Mouse (Mus musculus): ENCODE data around the gene Cnksr1. TPM values are rescaled to one million over a fixed set of nuclear protein-coding genes. Genes with fewer than 3 reads are reported as not detected.

Gene Cnksr1
- polyA plus RNA-seq, 1 experiment from 2014 or later, result not detected

GRCm38 (mm10) chr4:134234876-134235275, 3.3 kb downstream of the Cnksr1 start:
- H3K36me3 ChIP-seq (replicated peaks), result no peaks in the 10 kb centered on the region
- no peak overlapping the region for H3K9ac ChIP-seq
- peaks cover 16% of the 10 kb centered on the region for H3K27me3 ChIP-seq (replicated peaks)
- WGBS, result 85% methylated on average over 5 of the region's 5 CpGs
- no peak overlapping the region for H3K4me3 ChIP-seq
- no peak overlapping the region for H3K27ac ChIP-seq
- no peaks in the 10 kb centered on the region for H3K9me3 ChIP-seq
- H3K4me2 ChIP-seq, result no peak overlapping the region
- no peak for ATAC-seq (replicated peaks)
- peaks cover 10% of the 10 kb centered on the region for H3K4me1 ChIP-seq

- H3K27ac ChIP-seq, result no peak overlapping the region
- H3K36me3 ChIP-seq (replicated peaks), result no peaks in the 10 kb centered on the region
- H3K9ac ChIP-seq, result no peak overlapping the region
- no peaks in the 10 kb centered on the region for H3K4me1 ChIP-seq
- H3K4me2 ChIP-seq, result no peak overlapping the region
- ATAC-seq (replicated peaks), result no peak
- WGBS, result 39% methylated on average over 8 of the region's 8 CpGs
- H3K9me3 ChIP-seq, result no peaks in the 10 kb centered on the region
- no peaks in the 10 kb centered on the region for H3K27me3 ChIP-seq (replicated peaks)
- no peak overlapping the region for H3K4me3 ChIP-seq
Observed at GRCm38 (mm10) chr4:134230431-134230830, 7.8 kb downstream of the Cnksr1 start.

- H3K27me3 ChIP-seq (replicated peaks), result no peaks in the 10 kb centered on the region
- no peak within 1 kb of the TSS for H3K4me3 ChIP-seq
- 70% methylated on average over 8 of the region's 8 CpGs for WGBS
- H3K36me3 ChIP-seq (replicated peaks), result no peaks in the 10 kb centered on the region
- no peaks in the 10 kb centered on the region for H3K9me3 ChIP-seq
- no peak within 1 kb of the TSS for H3K9ac ChIP-seq
- ATAC-seq (replicated peaks), result no peak
- no peak within 1 kb of the TSS for H3K27ac ChIP-seq
- no peaks in the 10 kb centered on the region for H3K4me1 ChIP-seq
- H3K4me2 ChIP-seq, result no peak within 1 kb of the TSS
Observed at GRCm38 (mm10) chr4:134227194-134227593, 11.0 kb downstream of the Cnksr1 start, which contains the start of gene Catsper4. Gene Catsper4 (minus strand): TSS chr4:134227383.

GRCm38 (mm10) chr4:134222793-134223600, 15.2 kb downstream of the Cnksr1 start:
- Histone ChIP-seq H3K27ac (no peak overlapping the region), H3K9me3 (no peaks in the 10 kb centered on the region), H3K4me2 (no peak overlapping the region), H3K9ac (no peak overlapping the region), H3K4me3 (no peak overlapping the region), H3K27me3 (replicated peaks) (no peaks in the 10 kb centered on the region), H3K4me1 (no peaks in the 10 kb centered on the region), H3K36me3 (replicated peaks) (no peaks in the 10 kb centered on the region)
- no peak for ATAC-seq (replicated peaks)
- 68% methylated on average over 11 of the region's 11 CpGs for WGBS

GRCm38 (mm10) chr4:134206488-134207053, 31.6 kb downstream of the Cnksr1 start:
- Histone ChIP-seq H3K4me3 (no peak overlapping the region), H3K36me3 (replicated peaks) (no peaks in the 10 kb centered on the region), H3K27me3 (replicated peaks) (no peaks in the 10 kb centered on the region), H3K4me1 (no peaks in the 10 kb centered on the region), H3K4me2 (no peak overlapping the region), H3K9me3 (no peaks in the 10 kb centered on the region), H3K9ac (no peak overlapping the region), H3K27ac (no peak overlapping the region)
- no peak for ATAC-seq (replicated peaks)
- WGBS, result 70% methylated on average over 6 of the region's 6 CpGs

GRCm38 (mm10) chr4:134203340-134203896, 34.8 kb downstream of the Cnksr1 start:
- Histone ChIP-seq H3K4me2 (no peak overlapping the region), H3K36me3 (replicated peaks) (no peaks in the 10 kb centered on the region), H3K27me3 (replicated peaks) (no peaks in the 10 kb centered on the region), H3K27ac (no peak overlapping the region), H3K4me1 (no peaks in the 10 kb centered on the region), H3K9me3 (no peaks in the 10 kb centered on the region), H3K4me3 (no peak overlapping the region), H3K9ac (no peak overlapping the region)
- 91% methylated on average over 17 of the region's 17 CpGs for WGBS
- ATAC-seq (replicated peaks), result no peak

GRCm38 (mm10) chr4:134202904-134203303, 35.3 kb downstream of the Cnksr1 start, which contains the start of gene Gm7534:
Gene Gm7534 (minus strand): TSS chr4:134203004.
- H3K4me2 ChIP-seq, result no peak within 1 kb of the TSS
- no peak within 1 kb of the TSS for H3K27ac ChIP-seq
- H3K9ac ChIP-seq, result no peak within 1 kb of the TSS
- no peaks in the 10 kb centered on the region for H3K27me3 ChIP-seq (replicated peaks)
- H3K36me3 ChIP-seq (replicated peaks), result no peaks in the 10 kb centered on the region
- no peak within 1 kb of the TSS for H3K4me3 ChIP-seq
- 88% methylated on average over 4 of the region's 4 CpGs for WGBS
- H3K9me3 ChIP-seq, result no peaks in the 10 kb centered on the region
- ATAC-seq (replicated peaks), result no peak
- H3K4me1 ChIP-seq, result no peaks in the 10 kb centered on the region

GRCm38 (mm10) chr4:134199371-134199770, 38.8 kb downstream of the Cnksr1 start:
- Histone ChIP-seq H3K4me1 (no peaks in the 10 kb centered on the region), H3K9me3 (no peaks in the 10 kb centered on the region), H3K9ac (no peak overlapping the region), H3K4me2 (no peak overlapping the region), H3K4me3 (no peak overlapping the region), H3K36me3 (replicated peaks) (no peaks in the 10 kb centered on the region), H3K27me3 (replicated peaks) (no peaks in the 10 kb centered on the region), H3K27ac (no peak overlapping the region)
- ATAC-seq (replicated peaks), result no peak
- 81% methylated on average over 2 of the region's 2 CpGs for WGBS

- Histone ChIP-seq H3K9ac (peak overlapping the region; percentile 69), H3K4me1 (peaks cover 11% of the 10 kb centered on the region), H3K27ac (peak overlapping the region; percentile 82), H3K4me2 (peak overlapping the region; percentile 77), H3K9me3 (no peaks in the 10 kb centered on the region), H3K27me3 (replicated peaks) (no peaks in the 10 kb centered on the region), H3K4me3 (peak overlapping the region; percentile 81), H3K36me3 (replicated peaks) (no peaks in the 10 kb centered on the region)
- under 1% methylated on average over 22 of the region's 22 CpGs for WGBS
- peak; percentile 5; the same call in 1 of the 2 replicates for ATAC-seq (replicated peaks)
Observed at GRCm38 (mm10) chr4:134186268-134186667, 51.9 kb downstream of the Cnksr1 start.

GRCm38 (mm10) chr4:134185569-134185968, 52.6 kb downstream of the Cnksr1 start:
- Histone ChIP-seq H3K9ac (peak overlapping the region; percentile 69; the same call in 1 of the 2 replicates), H3K9me3 (no peaks in the 10 kb centered on the region), H3K4me3 (peak overlapping the region; percentile 81), H3K36me3 (replicated peaks) (no peaks in the 10 kb centered on the region), H3K4me1 (peaks cover 11% of the 10 kb centered on the region), H3K27ac (no peak overlapping the region), H3K27me3 (replicated peaks) (no peaks in the 10 kb centered on the region), H3K4me2 (peak overlapping the region; percentile 77)
- 69% methylated on average over 3 of the region's 3 CpGs for WGBS
- ATAC-seq (replicated peaks), result no peak

- Histone ChIP-seq H3K4me3 (no peak overlapping the region), H3K36me3 (replicated peaks) (no peaks in the 10 kb centered on the region), H3K27ac (no peak overlapping the region), H3K9ac (no peak overlapping the region), H3K4me1 (peaks cover 11% of the 10 kb centered on the region), H3K9me3 (no peaks in the 10 kb centered on the region), H3K27me3 (replicated peaks) (no peaks in the 10 kb centered on the region), H3K4me2 (no peak overlapping the region)
- 87% methylated on average over 3 of the region's 3 CpGs for WGBS
- no peak for ATAC-seq (replicated peaks)
Observed at GRCm38 (mm10) chr4:134183711-134184110, 54.5 kb downstream of the Cnksr1 start.

GRCm38 (mm10) chr4:134181825-134182224, 56.4 kb downstream of the Cnksr1 start:
- Histone ChIP-seq H3K4me2 (no peak overlapping the region), H3K27ac (no peak overlapping the region), H3K27me3 (replicated peaks) (no peaks in the 10 kb centered on the region), H3K9ac (no peak overlapping the region), H3K4me1 (peaks cover 11% of the 10 kb centered on the region), H3K4me3 (no peak overlapping the region), H3K36me3 (replicated peaks) (no peaks in the 10 kb centered on the region), H3K9me3 (no peaks in the 10 kb centered on the region)
- ATAC-seq (replicated peaks), result no peak

Measured in midbrain, embryonic 15.5 days (tissue).